Mouse (Mus musculus): ENCODE data around the gene Slc17a7. TPM values are rescaled to one million over a fixed set of nuclear protein-coding genes. Genes with fewer than 3 reads are reported as not detected.

Slc17a7 gene
- total and polyA plus RNA-seq, 3 experiments = 0.08 to 0.11 TPM; not detected in 1

- DNase-seq (ENCODE audit: low spot score) (no peak), ATAC-seq (ENCODE audit: extremely low read depth, insufficient number of reproducible peaks, low FRiP score, poor library complexity, severe bottlenecking) (no peak)
- H3K27me3 ChIP-seq (ENCODE audit: insufficient read depth, low read length) = no peaks in the 10 kb centered on the region
- H3K36me3 ChIP-seq (replicated peaks) = peaks cover 69% of the 10 kb centered on the region
- peak overlapping the region; percentile 81 for H3K4me3 ChIP-seq (ENCODE audit: low read depth, low read length)
- TF ChIP-seq TAL1 (conservative IDR thresholded peaks at IDR 0.05; ENCODE audit: low read depth, low read length) (no peak), GATA2 (IDR thresholded peaks at IDR 0.05; ENCODE audit: borderline replicate concordance, low read depth, low read length) (no peak), CTCF (IDR thresholded peaks at IDR 0.05; ENCODE audit: low read depth, low read length) (no peak), POLR2AphosphoS5 (IDR thresholded peaks at IDR 0.05; ENCODE audit: insufficient replicate concordance, low read depth, low read length) (no peak), GATA1 (IDR thresholded peaks at IDR 0.05; ENCODE audit: borderline replicate concordance, low read length) (no peak)
- H3K4me1 ChIP-seq (ENCODE audit: insufficient read depth, low read depth, low read length) = peaks cover 47% of the 10 kb centered on the region
- no peaks in the 10 kb centered on the region for H3K9me3 ChIP-seq (replicated peaks)
These were observed 10.2 kb upstream of the Slc17a7 start for GRCm38 (mm10) chr7:45153586-45153985.

GRCm38 (mm10) chr7:45154096-45154992 is 9.4 kb upstream of the Slc17a7 start, which contains the start of the genes Pih1d1 and Aldh16a1:
Gene Pih1d1, plus strand, starts transcription at chr7:45154303.
Gene Aldh16a1, minus strand, starts transcription at chr7:45154584.
- no peaks in the 10 kb centered on the region for H3K9me3 ChIP-seq (replicated peaks)
- DNase-seq (ENCODE audit: low spot score) (peak; percentile 86), ATAC-seq (ENCODE audit: extremely low read depth, insufficient number of reproducible peaks, low FRiP score, poor library complexity, severe bottlenecking) (peak; percentile 75)
- peak within 1 kb of the TSS; percentile 81 for H3K4me3 ChIP-seq (ENCODE audit: low read depth, low read length)
- H3K27me3 ChIP-seq (ENCODE audit: insufficient read depth, low read length) = no peaks in the 10 kb centered on the region
- peaks cover 49% of the 10 kb centered on the region for H3K4me1 ChIP-seq (ENCODE audit: insufficient read depth, low read depth, low read length)
- no peak for TF ChIP-seq GATA2 (IDR thresholded peaks at IDR 0.05; ENCODE audit: borderline replicate concordance, low read depth, low read length)
- TF ChIP-seq TAL1 (conservative IDR thresholded peaks at IDR 0.05; ENCODE audit: low read depth, low read length) = no peak
- TF ChIP-seq GATA1 (IDR thresholded peaks at IDR 0.05; ENCODE audit: borderline replicate concordance, low read length) = no peak
- no peak for TF ChIP-seq POLR2AphosphoS5 (IDR thresholded peaks at IDR 0.05; ENCODE audit: insufficient replicate concordance, low read depth, low read length)
- no peak for TF ChIP-seq CTCF (IDR thresholded peaks at IDR 0.05; ENCODE audit: low read depth, low read length)
- peaks cover 69% of the 10 kb centered on the region for H3K36me3 ChIP-seq (replicated peaks)

- Histone ChIP-seq H3K27me3 (ENCODE audit: insufficient read depth, low read length) (no peaks in the 10 kb centered on the region), H3K36me3 (replicated peaks) (peaks cover 69% of the 10 kb centered on the region), H3K9me3 (replicated peaks) (no peaks in the 10 kb centered on the region), H3K4me3 (ENCODE audit: low read depth, low read length) (peak overlapping the region; percentile 81), H3K4me1 (ENCODE audit: insufficient read depth, low read depth, low read length) (peaks cover 48% of the 10 kb centered on the region)
- peak; percentile 57 for TF ChIP-seq CTCF (IDR thresholded peaks at IDR 0.05; ENCODE audit: low read depth, low read length)
- TF ChIP-seq GATA1 (IDR thresholded peaks at IDR 0.05; ENCODE audit: borderline replicate concordance, low read length) = no peak
- ATAC-seq (ENCODE audit: extremely low read depth, insufficient number of reproducible peaks, low FRiP score, poor library complexity, severe bottlenecking) (peak; percentile 25; the same call in 1 of the 2 replicates), DNase-seq (ENCODE audit: low spot score) (no peak)
These were observed 8.7 kb upstream of the Slc17a7 start for GRCm38 (mm10) chr7:45154993-45155514.

- no peak for TF ChIP-seq TAL1 (conservative IDR thresholded peaks at IDR 0.05; ENCODE audit: low read depth, low read length)
- TF ChIP-seq GATA1 (IDR thresholded peaks at IDR 0.05; ENCODE audit: borderline replicate concordance, low read length) = no peak
- TF ChIP-seq POLR2AphosphoS5 (IDR thresholded peaks at IDR 0.05; ENCODE audit: insufficient replicate concordance, low read depth, low read length) = no peak
- TF ChIP-seq CTCF (IDR thresholded peaks at IDR 0.05; ENCODE audit: low read depth, low read length) = no peak
- no peak for TF ChIP-seq GATA2 (IDR thresholded peaks at IDR 0.05; ENCODE audit: borderline replicate concordance, low read depth, low read length)
- H3K4me1 ChIP-seq (ENCODE audit: insufficient read depth, low read depth, low read length) = peaks cover 42% of the 10 kb centered on the region
- H3K27me3 ChIP-seq (ENCODE audit: insufficient read depth, low read length) = no peaks in the 10 kb centered on the region
- peaks cover 69% of the 10 kb centered on the region for H3K36me3 ChIP-seq (replicated peaks)
- H3K4me3 ChIP-seq (ENCODE audit: low read depth, low read length) = peak overlapping the region; percentile 47; the same call in 1 of the 2 replicates
- H3K9me3 ChIP-seq (replicated peaks) = no peaks in the 10 kb centered on the region
- peak; percentile 70 for DNase-seq (ENCODE audit: low spot score)
- ATAC-seq (ENCODE audit: extremely low read depth, insufficient number of reproducible peaks, low FRiP score, poor library complexity, severe bottlenecking) = peak; percentile 65
These were observed 8.2 kb upstream of the Slc17a7 start for GRCm38 (mm10) chr7:45155590-45155989.

- DNase-seq (ENCODE audit: low spot score) (no peak), ATAC-seq (ENCODE audit: extremely low read depth, insufficient number of reproducible peaks, low FRiP score, poor library complexity, severe bottlenecking) (no peak)
- no peak for TF ChIP-seq CTCF (IDR thresholded peaks at IDR 0.05; ENCODE audit: low read depth, low read length)
- TF ChIP-seq TAL1 (conservative IDR thresholded peaks at IDR 0.05; ENCODE audit: low read depth, low read length) = no peak
- no peak for TF ChIP-seq POLR2AphosphoS5 (IDR thresholded peaks at IDR 0.05; ENCODE audit: insufficient replicate concordance, low read depth, low read length)
- TF ChIP-seq GATA2 (IDR thresholded peaks at IDR 0.05; ENCODE audit: borderline replicate concordance, low read depth, low read length) = no peak
- no peak for TF ChIP-seq GATA1 (IDR thresholded peaks at IDR 0.05; ENCODE audit: borderline replicate concordance, low read length)
- H3K4me3 ChIP-seq (ENCODE audit: low read depth, low read length) = peak overlapping the region; percentile 47; the same call in 1 of the 2 replicates
- no peaks in the 10 kb centered on the region for H3K27me3 ChIP-seq (ENCODE audit: insufficient read depth, low read length)
- H3K4me1 ChIP-seq (ENCODE audit: insufficient read depth, low read depth, low read length) = peaks cover 36% of the 10 kb centered on the region
- peaks cover 69% of the 10 kb centered on the region for H3K36me3 ChIP-seq (replicated peaks)
- no peaks in the 10 kb centered on the region for H3K9me3 ChIP-seq (replicated peaks)
These were observed 7.5 kb upstream of the Slc17a7 start for GRCm38 (mm10) chr7:45156206-45156605.

GRCm38 (mm10) chr7:45157459-45157858 is 6.3 kb upstream of the Slc17a7 start:
- Histone ChIP-seq H3K27me3 (ENCODE audit: insufficient read depth, low read length) (peaks cover 1% of the 10 kb centered on the region), H3K4me1 (ENCODE audit: insufficient read depth, low read depth, low read length) (peaks cover 36% of the 10 kb centered on the region), H3K9me3 (replicated peaks) (no peaks in the 10 kb centered on the region), H3K36me3 (replicated peaks) (peaks cover 59% of the 10 kb centered on the region), H3K4me3 (ENCODE audit: low read depth, low read length) (no peak overlapping the region)
- ATAC-seq (ENCODE audit: extremely low read depth, insufficient number of reproducible peaks, low FRiP score, poor library complexity, severe bottlenecking) (no peak), DNase-seq (ENCODE audit: low spot score) (no peak)
- TF ChIP-seq TAL1 (conservative IDR thresholded peaks at IDR 0.05; ENCODE audit: low read depth, low read length) (no peak), CTCF (IDR thresholded peaks at IDR 0.05; ENCODE audit: low read depth, low read length) (no peak), POLR2AphosphoS5 (IDR thresholded peaks at IDR 0.05; ENCODE audit: insufficient replicate concordance, low read depth, low read length) (no peak), GATA1 (IDR thresholded peaks at IDR 0.05; ENCODE audit: borderline replicate concordance, low read length) (no peak), GATA2 (IDR thresholded peaks at IDR 0.05; ENCODE audit: borderline replicate concordance, low read depth, low read length) (no peak)

Measured in G1E (cell line).